Mouse (Mus musculus) liver, postnatal 0 days (tissue): ENCODE results near the gene Sds. TPM values are rescaled to one million over a fixed set of nuclear protein-coding genes. Genes with fewer than 3 reads are reported as not detected.

Experiments
- ATAC-seq: fragments of 200-750 bp; cut with Nextera tagmentation; 2 replicates; pipeline ENCODE4 v1.8.0; 2017; ENCODE audit warnings: mild to moderate bottlenecking, moderate library complexity
- DNase-seq: peaks from one replicate; pipeline ENCODE4 v3.0.0-alpha.2; 2016
- H3K27ac ChIP-seq: fragments of 300-500 bp; sonication (generic); 2 replicates; pipeline ENCODE4 v1.5.1; 2014; ENCODE audit warnings: antibody characterized with exemption, moderate library complexity, mild to moderate bottlenecking, low read depth
- H3K27me3 ChIP-seq: fragments of 300-500 bp; sonication (generic); 2 replicates; pipeline ENCODE4 v1.6.1; 2014; ENCODE audit warnings: low read length, control low read depth, mixed read lengths; ENCODE audit not compliant: insufficient read depth
- H3K36me3 ChIP-seq: fragments of 300-500 bp; sonication (generic); replicated peaks from 2 replicates; pipeline ENCODE4 v1.6.1; 2014; ENCODE audit warnings: mild to moderate bottlenecking, control low read depth, low read length, moderate library complexity, mixed read lengths; ENCODE audit not compliant: insufficient read depth
- H3K4me1 ChIP-seq: fragments of 300-500 bp; sonication (generic); 2 replicates; pipeline ENCODE4 v1.6.1; 2014; ENCODE audit warnings: antibody characterized with exemption, mild to moderate bottlenecking, control low read depth; ENCODE audit not compliant: insufficient read depth
- H3K4me2 ChIP-seq: fragments of 300-500 bp; sonication (generic); 2 replicates; pipeline ENCODE4 v1.6.1; 2014; ENCODE audit warnings: low read depth, mild to moderate bottlenecking, low read length, moderate library complexity, mixed read lengths
- H3K4me3 ChIP-seq: fragments of 300-500 bp; sonication (generic); 2 replicates; pipeline ENCODE4 v1.5.1; 2014; ENCODE audit warnings: low read depth, low read length
- H3K9ac ChIP-seq: fragments of 300-500 bp; sonication (generic); replicated peaks from 2 replicates; pipeline ENCODE4 v1.6.1; 2014; ENCODE audit warnings: mild to moderate bottlenecking, moderate library complexity
- H3K9me3 ChIP-seq: fragments of 300-500 bp; sonication (generic); 2 replicates; pipeline ENCODE4 v1.6.1; 2016; ENCODE audit warnings: mild to moderate bottlenecking, control low read depth, low read length, mixed read lengths
- CTCF ChIP-seq: sonication (generic); IDR thresholded peaks from 2 replicates; pipeline ENCODE4 v1.5.1; 2016; ENCODE audit warnings: antibody characterized with exemption, low read depth
- EP300 ChIP-seq: IDR thresholded peaks from 2 replicates; pipeline ENCODE4 v1.6.1; 2016; ENCODE audit warnings: antibody characterized with exemption, low read depth, mild to moderate bottlenecking
- WGBS: fragments of 180-500 bp; shearing (Covaris S2); extraction: QIAGEN DNeasy Blood & Tissue Kit; methylation state at CpG from one replicate; pipeline ENCODE4 v1.1.7; 2014; ENCODE audit not compliant: insufficient replicate concordance; 5-methylcytosine and 5-hydroxymethylcytosine counted together
- polyA plus RNA-seq: library from polyadenylated mRNA; unstranded; fragments of >200 nt; fragmentation: Nextera tagmentation; extraction: Ambion mirVana; gene quantifications from 2 replicates; pipeline ENCODE4 v1.2.1, GENCODE M21; 2015

The Sds gene
- polyA plus RNA-seq, 1 experiment from 2014 or later = 32.5 TPM

GRCm38 (mm10) chr5:120512911-120513555 lies 36.7 kb downstream of the Sds start:
- Histone ChIP-seq H3K9me3 (no peaks in the 10 kb centered on the region), H3K27ac (peak overlapping the region; percentile 95), H3K27me3 (no peaks in the 10 kb centered on the region), H3K4me1 (peaks cover 37% of the 10 kb centered on the region), H3K9ac (peak overlapping the region; percentile 21; the same call in 1 of the 2 replicates), H3K4me2 (peak overlapping the region; percentile 68), H3K4me3 (peak overlapping the region; percentile 55), H3K36me3 (no peaks in the 10 kb centered on the region)
- TF ChIP-seq CTCF = no peak
- TF ChIP-seq EP300 = no peak
- 63% methylated on average over 15 of the region's 15 CpGs for WGBS
- DNase-seq = no peak
- ATAC-seq = no peak

GRCm38 (mm10) chr5:120514031-120514677 lies 37.8 kb downstream of the Sds start:
- WGBS = 69% methylated on average over 9 of the region's 9 CpGs
- H3K4me2 ChIP-seq = peak overlapping the region; percentile 68
- no peak for TF ChIP-seq CTCF
- peak; percentile 81 for TF ChIP-seq EP300
- H3K9me3 ChIP-seq = no peaks in the 10 kb centered on the region
- no peak overlapping the region; the same call in 1 of the 2 replicates for H3K9ac ChIP-seq
- H3K27ac ChIP-seq = peak overlapping the region; percentile 95
- peak; percentile 71 for ATAC-seq
- H3K4me1 ChIP-seq = peaks cover 35% of the 10 kb centered on the region
- peaks cover 2% of the 10 kb centered on the region for H3K36me3 ChIP-seq
- no peaks in the 10 kb centered on the region for H3K27me3 ChIP-seq
- no peak overlapping the region for H3K4me3 ChIP-seq
- DNase-seq = peak; percentile 54

DNA sequence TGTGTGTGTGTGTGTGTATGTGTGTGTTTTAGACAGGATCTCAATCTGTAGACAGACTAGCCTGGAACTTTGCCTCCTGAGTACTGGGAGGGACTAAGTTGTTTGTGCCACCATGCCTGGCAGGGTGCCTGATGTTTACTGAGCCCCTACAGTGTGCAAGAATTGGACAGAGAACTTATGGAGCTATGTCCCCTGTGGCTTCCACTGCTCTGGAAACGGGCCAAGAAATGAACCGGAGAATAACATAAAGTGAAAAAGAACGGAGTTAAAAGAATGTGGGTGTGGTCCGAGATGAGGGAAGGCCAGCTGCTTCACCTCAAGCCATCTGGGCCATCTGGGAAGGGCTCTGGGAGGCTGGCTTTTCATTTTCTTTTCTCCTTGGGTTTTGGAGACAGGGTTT lies 38.4 kb downstream of the Sds start:
- 40% methylated on average over 4 of the region's 4 CpGs for WGBS
- Histone ChIP-seq H3K4me3 (no peak overlapping the region), H3K4me2 (peak overlapping the region; percentile 45), H3K9me3 (no peaks in the 10 kb centered on the region), H3K27ac (peak overlapping the region; percentile 95), H3K4me1 (peaks cover 35% of the 10 kb centered on the region), H3K27me3 (no peaks in the 10 kb centered on the region), H3K9ac (0 out of 2 replicates have a peak overlapping the region, but pooled peaks have one; percentile 2), H3K36me3 (peaks cover 8% of the 10 kb centered on the region)
- TF ChIP-seq CTCF (no peak), EP300 (no peak; the same call in 1 of the 2 replicates)
- DNase-seq (no peak), ATAC-seq (no peak; the same call in 1 of the 2 replicates)

- H3K36me3 ChIP-seq = peaks cover 14% of the 10 kb centered on the region
- no peak overlapping the region for H3K4me3 ChIP-seq
- no peak for DNase-seq
- WGBS = 78% methylated on average over 7 of the region's 7 CpGs
- no peak for ATAC-seq
- H3K27me3 ChIP-seq = no peaks in the 10 kb centered on the region
- H3K9ac ChIP-seq = 0 out of 2 replicates have a peak overlapping the region, but pooled peaks have one; percentile 2
- no peaks in the 10 kb centered on the region for H3K9me3 ChIP-seq
- peaks cover 35% of the 10 kb centered on the region for H3K4me1 ChIP-seq
- no peak overlapping the region for H3K4me2 ChIP-seq
- TF ChIP-seq EP300 (no peak), CTCF (0 out of 2 replicates have a peak, but pooled peaks have one; percentile 9)
- H3K27ac ChIP-seq = peak overlapping the region; percentile 95
Observed at GRCm38 (mm10) chr5:120515451-120515850, 39.1 kb downstream of the Sds start.

DNA sequence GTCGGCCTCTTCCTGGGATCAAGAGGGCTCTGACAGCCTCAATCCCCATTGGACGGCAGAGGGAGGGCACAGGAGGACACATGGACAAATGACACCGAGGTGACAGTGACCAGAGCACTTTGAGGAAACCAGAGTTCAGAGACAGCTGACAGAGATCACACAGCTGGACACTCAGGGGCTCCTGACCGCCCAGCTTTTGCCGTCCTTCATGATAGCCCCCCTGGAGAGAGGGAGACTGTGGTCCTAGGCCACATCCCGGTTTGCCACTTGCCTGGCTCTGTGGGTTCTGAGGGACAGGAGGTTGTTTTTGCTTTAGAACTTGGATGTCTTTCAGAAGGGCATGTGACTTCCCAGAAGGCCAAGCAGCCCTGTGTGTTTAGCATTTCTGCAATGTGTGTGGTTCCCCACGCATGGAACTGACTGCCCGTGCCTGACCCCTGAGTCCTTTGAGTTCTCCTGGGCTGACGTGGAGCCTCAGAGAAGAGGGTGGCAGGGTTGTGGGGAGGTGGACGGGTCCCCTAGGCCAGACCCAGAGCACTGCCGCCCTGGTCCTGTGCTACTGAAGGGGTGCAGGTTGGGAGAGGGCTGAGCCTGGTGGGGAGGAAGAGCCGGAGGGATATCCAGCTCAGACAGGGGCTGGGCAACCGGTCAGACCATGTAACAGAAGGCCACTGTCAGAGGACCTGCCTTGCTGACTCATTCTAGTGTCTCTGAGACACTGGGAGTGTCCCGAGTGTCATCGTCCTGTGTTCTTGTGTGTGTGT lies 40.1 kb downstream of the Sds start:
- ATAC-seq (peak; percentile 61), DNase-seq (peak; percentile 54)
- H3K4me1 ChIP-seq = peaks cover 33% of the 10 kb centered on the region
- H3K4me3 ChIP-seq = no peak overlapping the region
- TF ChIP-seq EP300 = peak; percentile 60; the same call in 1 of the 2 replicates
- TF ChIP-seq CTCF = no peak
- peaks cover 22% of the 10 kb centered on the region for H3K36me3 ChIP-seq
- H3K9me3 ChIP-seq = no peaks in the 10 kb centered on the region
- WGBS = 53% methylated on average over 15 of the region's 15 CpGs
- peak overlapping the region; percentile 59 for H3K9ac ChIP-seq
- no peaks in the 10 kb centered on the region for H3K27me3 ChIP-seq
- peak overlapping the region; percentile 95 for H3K27ac ChIP-seq
- peak overlapping the region; percentile 54 for H3K4me2 ChIP-seq

- Histone ChIP-seq H3K27ac (peak overlapping the region; percentile 95), H3K4me1 (peaks cover 32% of the 10 kb centered on the region), H3K4me2 (no peak overlapping the region), H3K9ac (0 out of 2 replicates have a peak overlapping the region, but pooled peaks have one; percentile 18), H3K4me3 (no peak overlapping the region), H3K27me3 (no peaks in the 10 kb centered on the region), H3K36me3 (peaks cover 34% of the 10 kb centered on the region), H3K9me3 (no peaks in the 10 kb centered on the region)
- no peak for ATAC-seq
- TF ChIP-seq EP300 = no peak
- TF ChIP-seq CTCF = no peak
- 66% methylated on average over 9 of the region's 9 CpGs for WGBS
- DNase-seq = no peak
Observed at GRCm38 (mm10) chr5:120517552-120517951, 41.2 kb downstream of the Sds start.
